Mouse (Mus musculus) central nervous system, embryonic 18 days (tissue): ENCODE measurements around the gene Gadl1. TPM values are rescaled to one million over a fixed set of nuclear protein-coding genes. Genes with fewer than 3 reads are reported as not detected.

ENCODE experiments used
- polyA plus RNA-seq: library from polyadenylated mRNA; depleted of rRNA; stranded (reverse); fragments of >200 nt; gene quantifications from 2 replicates; pipeline ENCODE4 v1.2.3, GENCODE M21; 2012; rRNA removed

Gene Gadl1
- 0.06 and 0.15 TPM in 2 replicates for polyA plus RNA-seq

GRCm38 (mm10) chr9:115909155-115909554 is at the start of gene Gadl1:
TSS of gene Gadl1 (plus strand) at chr9:115909455.

